Mouse (Mus musculus): ENCODE measurements at regions not wholly inside any gene's neighbourhood (a gene's known extent, or its start where the extent isn't known, plus 50 kb on each side); places are given as distances from the start of the nearest gene placed in this dataset.

DNA sequence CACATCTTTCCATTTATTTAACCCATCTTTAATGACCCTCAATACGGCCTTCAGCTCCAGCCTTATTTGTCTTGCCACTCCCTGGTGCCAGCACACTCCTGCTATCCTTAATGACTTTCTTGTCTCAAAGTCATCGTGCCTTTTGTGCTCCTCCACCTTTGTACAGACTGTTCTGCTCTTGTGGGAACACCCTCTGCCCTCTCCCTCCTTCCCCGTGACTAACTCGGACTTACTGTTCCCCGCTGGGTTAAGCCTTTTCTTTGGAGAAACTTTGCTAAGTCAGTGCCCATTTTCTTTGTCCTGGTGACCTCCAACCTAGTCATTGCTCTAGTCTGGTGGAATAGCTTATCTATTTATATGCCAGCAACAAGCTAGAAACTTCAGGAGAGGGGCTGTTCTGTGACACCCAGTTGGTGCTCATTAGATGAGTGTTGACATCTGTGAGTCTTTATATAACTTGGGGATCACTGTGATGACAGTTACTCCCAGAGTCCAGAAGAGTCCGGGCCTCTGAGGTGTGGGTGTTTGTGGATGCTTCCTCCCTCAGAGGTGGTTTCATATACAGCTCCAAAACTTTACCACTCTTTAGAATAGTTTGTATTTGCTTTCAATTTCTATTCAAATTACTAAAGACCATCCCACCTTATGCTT lies 63.3 kb upstream of the Cerkl start:
- 78% methylated on average over 6 of the region's 6 CpGs for WGBS

GRCm38 (mm10) chr2:79523441-79523840 lies 66.9 kb upstream of the Cerkl start:
- no peak for TF ChIP-seq POLR2A (IDR thresholded peaks at IDR 0.05; ENCODE audit: low read depth, low read length)
- no peak for TF ChIP-seq CTCF (conservative IDR thresholded peaks at IDR 0.05; ENCODE audit: insufficient read depth, insufficient read length, low read depth, low read length)
- WGBS: 59% methylated on average over 4 of the region's 4 CpGs

More for the DNA sequence above, 63.3 kb upstream of the Cerkl start:
- Histone ChIP-seq H3K36me3 (ENCODE audit: control insufficient read depth, insufficient read depth, low read length) (no peaks in the 10 kb centered on the region), H3K4me1 (ENCODE audit: control insufficient read depth, insufficient read depth, low read length) (no peaks in the 10 kb centered on the region; the same call in 1 of the 2 replicates), H3K27me3 (replicated peaks; ENCODE audit: control insufficient read depth, insufficient read depth, low read length) (no peaks in the 10 kb centered on the region), H3K4me3 (ENCODE audit: insufficient read depth, low read depth, low read length) (no peak overlapping the region), H3K27ac (ENCODE audit: insufficient read depth, low read depth, low read length) (no peak overlapping the region)
- TF ChIP-seq POLR2A (IDR thresholded peaks at IDR 0.05; ENCODE audit: low read depth, low read length) (no peak), CTCF (conservative IDR thresholded peaks at IDR 0.05; ENCODE audit: insufficient read depth, insufficient read length, low read depth, low read length) (no peak)
- DNase-seq: peak; percentile 40

GRCm38 (mm10) chr2:79527529-79527928 lies 70.9 kb upstream of the Cerkl start:
- Histone ChIP-seq H3K4me1 (ENCODE audit: control insufficient read depth, insufficient read depth, low read length) (no peaks in the 10 kb centered on the region; the same call in 1 of the 2 replicates), H3K36me3 (ENCODE audit: control insufficient read depth, insufficient read depth, low read length) (no peaks in the 10 kb centered on the region), H3K27ac (ENCODE audit: insufficient read depth, low read depth, low read length) (no peak overlapping the region), H3K27me3 (replicated peaks; ENCODE audit: control insufficient read depth, insufficient read depth, low read length) (no peaks in the 10 kb centered on the region), H3K4me3 (ENCODE audit: insufficient read depth, low read depth, low read length) (no peak overlapping the region)
- DNase-seq: no peak
- TF ChIP-seq POLR2A (IDR thresholded peaks at IDR 0.05; ENCODE audit: low read depth, low read length) (no peak), CTCF (conservative IDR thresholded peaks at IDR 0.05; ENCODE audit: insufficient read depth, insufficient read length, low read depth, low read length) (no peak)
- 90% methylated on average over 5 of the region's 5 CpGs for WGBS

More at GRCm38 (mm10) chr2:79523441-79523840, 66.9 kb upstream of the Cerkl start:
- H3K36me3 ChIP-seq (ENCODE audit: control insufficient read depth, insufficient read depth, low read length): no peaks in the 10 kb centered on the region
- no peaks in the 10 kb centered on the region; the same call in 1 of the 2 replicates for H3K4me1 ChIP-seq (ENCODE audit: control insufficient read depth, insufficient read depth, low read length)
- no peaks in the 10 kb centered on the region for H3K27me3 ChIP-seq (replicated peaks; ENCODE audit: control insufficient read depth, insufficient read depth, low read length)
- peak; percentile 55 for DNase-seq
- H3K27ac ChIP-seq (ENCODE audit: insufficient read depth, low read depth, low read length): peak overlapping the region; percentile 50; the same call in 1 of the 2 replicates
- H3K4me3 ChIP-seq (ENCODE audit: insufficient read depth, low read depth, low read length): no peak overlapping the region

DNA sequence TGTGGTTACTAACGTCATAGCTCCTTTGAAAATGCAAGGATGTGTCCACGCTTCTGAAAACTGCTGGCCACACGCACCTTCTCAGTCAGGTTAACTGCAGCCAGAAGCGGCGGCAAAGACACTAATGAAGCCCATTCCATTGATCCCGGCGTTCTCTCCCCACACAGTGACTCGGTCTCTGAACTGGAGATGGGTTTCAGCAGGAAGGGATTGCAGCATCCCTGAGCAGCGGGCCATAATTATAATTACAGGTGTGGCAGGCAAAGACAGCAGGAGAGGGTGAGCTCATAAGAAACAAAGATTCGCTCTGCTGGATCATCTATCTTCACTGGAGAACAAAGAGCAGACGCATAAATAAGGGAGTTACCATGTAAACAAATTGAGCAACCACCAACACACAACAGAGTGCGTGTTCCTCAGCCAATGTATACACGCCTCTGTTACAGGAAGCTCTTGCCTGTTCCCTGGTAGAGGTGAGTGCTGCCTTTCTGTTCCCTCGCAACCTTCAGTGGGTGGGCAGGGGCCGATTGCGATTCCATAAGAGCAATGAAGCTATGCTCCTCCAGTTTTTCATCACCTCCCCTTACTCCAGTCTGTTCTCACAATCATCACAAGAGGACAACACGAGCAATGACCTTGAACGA lies 71.9 kb upstream of the Cerkl start:
- Histone ChIP-seq H3K27ac (ENCODE audit: insufficient read depth, low read depth, low read length) (no peak overlapping the region), H3K4me3 (ENCODE audit: insufficient read depth, low read depth, low read length) (no peak overlapping the region), H3K36me3 (ENCODE audit: control insufficient read depth, insufficient read depth, low read length) (no peaks in the 10 kb centered on the region), H3K4me1 (ENCODE audit: control insufficient read depth, insufficient read depth, low read length) (no peaks in the 10 kb centered on the region), H3K27me3 (replicated peaks; ENCODE audit: control insufficient read depth, insufficient read depth, low read length) (no peaks in the 10 kb centered on the region)
- WGBS: 84% methylated on average over 18 of the region's 18 CpGs
- no peak for DNase-seq
- TF ChIP-seq POLR2A (IDR thresholded peaks at IDR 0.05; ENCODE audit: low read depth, low read length) (no peak), CTCF (conservative IDR thresholded peaks at IDR 0.05; ENCODE audit: insufficient read depth, insufficient read length, low read depth, low read length) (no peak)

DNA sequence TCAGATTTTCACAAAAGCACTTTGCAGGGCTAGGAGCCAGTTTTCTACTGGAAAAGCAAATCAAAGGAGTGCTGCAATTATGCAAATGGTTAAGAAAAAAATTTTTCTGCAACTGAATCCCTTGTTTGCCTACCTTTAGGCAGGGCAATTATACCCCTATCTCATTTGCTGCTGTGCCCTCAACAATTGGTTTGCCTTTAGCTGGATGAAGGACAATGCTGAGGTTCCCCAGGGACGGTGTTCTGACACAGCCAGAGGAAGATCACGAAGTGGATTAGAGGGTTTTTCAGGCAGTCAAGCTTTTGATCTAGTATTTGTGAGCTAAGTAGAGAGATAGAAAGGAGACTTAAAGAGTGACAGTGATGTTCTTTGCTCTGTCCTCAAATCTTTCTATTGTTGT lies 72.6 kb upstream of the Cerkl start:
- Histone ChIP-seq H3K36me3 (ENCODE audit: control insufficient read depth, insufficient read depth, low read length) (no peaks in the 10 kb centered on the region), H3K27ac (ENCODE audit: insufficient read depth, low read depth, low read length) (no peak overlapping the region), H3K4me3 (ENCODE audit: insufficient read depth, low read depth, low read length) (no peak overlapping the region), H3K27me3 (replicated peaks; ENCODE audit: control insufficient read depth, insufficient read depth, low read length) (no peaks in the 10 kb centered on the region), H3K4me1 (ENCODE audit: control insufficient read depth, insufficient read depth, low read length) (no peaks in the 10 kb centered on the region)
- TF ChIP-seq POLR2A (IDR thresholded peaks at IDR 0.05; ENCODE audit: low read depth, low read length) (no peak), CTCF (conservative IDR thresholded peaks at IDR 0.05; ENCODE audit: insufficient read depth, insufficient read length, low read depth, low read length) (no peak)
- DNase-seq: no peak
- 70% methylated on average over 2 of the region's 2 CpGs for WGBS

GRCm38 (mm10) chr2:79532610-79533160 lies 76.1 kb upstream of the Cerkl start:
- no peaks in the 10 kb centered on the region for H3K36me3 ChIP-seq (ENCODE audit: control insufficient read depth, insufficient read depth, low read length)
- H3K4me1 ChIP-seq (ENCODE audit: control insufficient read depth, insufficient read depth, low read length): no peaks in the 10 kb centered on the region
- no peaks in the 10 kb centered on the region for H3K27me3 ChIP-seq (replicated peaks; ENCODE audit: control insufficient read depth, insufficient read depth, low read length)
- no peak overlapping the region for H3K27ac ChIP-seq (ENCODE audit: insufficient read depth, low read depth, low read length)
- DNase-seq: no peak
- no peak for TF ChIP-seq POLR2A (IDR thresholded peaks at IDR 0.05; ENCODE audit: low read depth, low read length)
- no peak for TF ChIP-seq CTCF (conservative IDR thresholded peaks at IDR 0.05; ENCODE audit: insufficient read depth, insufficient read length, low read depth, low read length)
- 86% methylated on average over 3 of the region's 3 CpGs for WGBS
- H3K4me3 ChIP-seq (ENCODE audit: insufficient read depth, low read depth, low read length): no peak overlapping the region
